Mouse (Mus musculus) Muller cell, postnatal 12 days (primary cell): ENCODE data around the gene Gm26920.
A peak's percentile ranks its signal among the peaks of the same experiment; 100 is the strongest.

Source experiments
- DNase-seq: peaks from one replicate; pipeline ENCODE4 v3.0.0-alpha.2; 2015; ENCODE audit errors: inconsistent ontology term

The Gm26920 gene

DNA sequence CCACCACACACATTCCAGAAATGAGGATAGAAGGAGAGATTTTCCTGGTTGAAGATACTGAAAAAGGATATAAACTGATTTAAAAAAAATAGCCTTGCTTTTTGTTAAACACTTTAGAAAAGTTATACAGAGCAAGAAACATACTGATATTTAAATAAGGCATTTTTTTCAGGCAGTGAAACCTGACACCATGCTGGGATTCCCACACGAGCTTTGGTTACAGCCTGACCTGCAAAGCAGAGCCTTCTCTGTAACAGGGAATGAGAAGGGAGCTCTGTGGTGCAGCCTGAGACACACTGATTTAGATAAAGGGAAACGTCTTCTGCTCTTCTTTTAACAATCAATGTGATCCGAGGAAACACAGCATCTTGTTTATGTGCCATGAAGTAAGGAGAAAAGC, 36.6 kb downstream of the Gm26920 start:
- no peak for DNase-seq

- DNase-seq, result peak; percentile 84
These were observed 39.2 kb downstream of the Gm26920 start, which contains the start of gene Zfp14 for GRCm38 (mm10) chr7:30050882-30051548. Gene Zfp14 (minus strand): TSS chr7:30051380.

- DNase-seq, result no peak
These were observed 42.1 kb downstream of the Gm26920 start for GRCm38 (mm10) chr7:30048126-30048525.

DNA sequence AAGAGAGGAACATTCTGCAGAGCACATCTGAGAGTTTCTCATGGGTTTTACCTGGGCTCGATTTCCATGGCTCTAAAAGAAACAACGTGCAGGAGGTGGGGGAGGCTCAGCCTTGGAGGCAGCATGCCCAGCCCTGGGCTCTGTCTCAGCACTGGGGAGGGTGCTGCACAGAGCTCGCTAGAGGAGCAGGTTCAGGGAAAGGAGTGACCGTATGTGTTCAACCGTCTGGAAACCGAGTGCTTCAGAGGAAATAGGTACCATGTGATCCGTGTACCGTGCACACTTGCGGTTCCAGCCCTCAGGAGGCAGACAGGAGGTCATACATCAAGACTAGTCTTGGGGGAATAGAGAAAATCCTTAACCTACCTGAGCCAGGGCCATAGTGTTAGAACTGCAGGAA, 45.9 kb downstream of the Gm26920 start:
- DNase-seq, result no peak

DNA sequence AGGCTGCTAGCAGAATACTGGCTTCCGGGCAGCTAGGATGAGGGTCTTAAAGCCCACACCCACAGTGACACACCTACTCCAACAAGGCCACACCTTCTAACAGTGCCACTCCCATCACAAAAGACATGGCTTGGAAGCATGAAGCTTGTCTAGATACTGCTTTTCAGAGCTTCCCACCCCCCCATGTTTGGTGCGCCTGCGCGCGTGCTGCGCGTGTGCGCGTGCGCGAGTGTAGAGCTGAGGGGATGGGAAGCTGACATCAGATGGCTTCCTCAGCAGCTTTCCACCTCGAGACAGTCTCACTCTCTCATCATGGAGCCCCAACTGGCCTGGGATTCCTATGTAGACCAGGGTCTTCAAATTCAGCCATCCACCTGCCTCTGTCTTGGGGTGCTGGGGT, 55.9 kb downstream of the Gm26920 start:
- DNase-seq, result no peak

- no peak for DNase-seq
These were observed 58.8 kb downstream of the Gm26920 start for GRCm38 (mm10) chr7:30031379-30031778.

DNA sequence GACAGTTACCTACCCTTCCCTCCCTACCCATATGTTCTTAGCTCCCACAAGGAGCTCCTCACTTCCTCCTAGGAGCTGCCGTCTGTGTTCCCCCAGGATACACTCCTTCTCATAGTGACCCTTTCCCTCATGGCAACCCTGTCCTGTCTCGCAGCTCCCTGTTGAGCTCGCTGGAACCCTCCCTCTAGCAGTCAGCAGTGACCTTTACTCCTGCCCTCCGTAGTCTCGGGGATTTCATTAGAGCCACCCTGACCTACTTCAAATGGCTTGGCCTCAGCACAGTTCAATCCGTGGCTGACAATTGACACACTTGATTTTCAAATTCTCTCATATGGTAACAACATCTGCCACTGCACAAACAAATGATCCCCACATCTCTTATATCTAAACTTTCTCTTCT, 59.5 kb downstream of the Gm26920 start:
- no peak for DNase-seq

- DNase-seq, result no peak
These were observed 61.6 kb downstream of the Gm26920 start for GRCm38 (mm10) chr7:30028572-30028971.

DNA sequence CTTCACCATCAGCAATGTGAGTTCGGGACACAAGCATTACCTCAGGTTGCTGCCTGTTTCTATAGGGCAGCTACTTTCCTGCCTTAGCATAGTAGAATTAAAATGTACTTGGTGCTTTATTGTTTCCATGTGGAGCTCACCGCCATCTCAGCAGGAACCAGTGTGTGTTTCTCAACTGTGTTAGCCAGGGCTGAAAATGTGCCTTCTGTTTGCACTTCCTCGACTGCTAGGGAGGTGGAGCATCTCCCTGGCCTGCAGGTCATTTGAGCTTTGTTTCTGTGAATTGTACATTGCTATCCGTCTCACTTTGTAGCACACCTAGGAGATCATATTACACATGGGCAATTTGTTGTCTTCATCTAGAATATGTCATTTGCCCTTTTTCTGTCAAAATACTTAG, 62.9 kb downstream of the Gm26920 start:
- no peak for DNase-seq

- DNase-seq, result no peak
These were observed 64.9 kb downstream of the Gm26920 start for GRCm38 (mm10) chr7:30025358-30025757.

- DNase-seq, result no peak
These were observed 66.4 kb downstream of the Gm26920 start for GRCm38 (mm10) chr7:30023800-30024199.

- no peak for DNase-seq
These were observed 66.9 kb downstream of the Gm26920 start for GRCm38 (mm10) chr7:30023324-30023723.

DNA sequence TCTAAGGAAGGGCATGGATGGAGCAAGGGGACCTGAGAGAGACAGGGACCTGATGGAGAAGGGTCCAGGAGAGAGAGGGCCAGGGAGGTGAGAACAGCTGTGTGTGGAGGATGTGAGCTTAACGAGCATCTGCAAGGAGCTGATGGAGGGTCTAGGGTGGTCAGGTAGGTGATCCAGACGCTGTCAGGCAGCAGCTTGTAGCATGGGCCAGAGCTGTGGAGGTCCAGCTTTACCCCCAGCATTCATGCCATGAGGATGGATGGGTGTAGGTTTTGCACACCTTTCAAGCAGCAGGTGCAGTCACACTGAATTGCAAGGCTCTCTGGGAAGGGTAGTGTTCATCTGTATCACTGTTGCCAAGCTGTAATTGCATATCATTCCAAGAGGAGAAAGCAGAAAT, 70.7 kb downstream of the Gm26920 start:
- DNase-seq, result no peak

DNA sequence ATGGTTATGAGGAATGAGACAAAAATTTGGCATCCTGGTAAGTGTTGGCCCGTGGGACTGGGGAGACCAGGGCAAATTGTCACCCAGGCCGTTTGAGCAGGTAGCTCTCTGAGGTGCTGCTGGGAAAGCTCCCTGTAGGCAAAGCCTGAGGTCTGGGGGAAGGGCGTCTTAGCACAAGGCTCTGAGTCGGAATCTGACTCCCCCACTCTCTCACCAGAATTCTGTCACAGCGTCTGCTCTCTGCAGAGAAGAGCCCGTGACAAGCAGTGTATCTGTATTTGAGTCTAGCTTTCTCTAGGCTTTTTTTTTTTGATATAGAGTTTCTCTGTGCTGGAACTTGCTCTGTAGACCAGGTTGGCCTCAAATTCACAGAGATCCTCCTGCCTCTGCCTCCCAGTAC, 73.0 kb downstream of the Gm26920 start:
- no peak for DNase-seq

DNA sequence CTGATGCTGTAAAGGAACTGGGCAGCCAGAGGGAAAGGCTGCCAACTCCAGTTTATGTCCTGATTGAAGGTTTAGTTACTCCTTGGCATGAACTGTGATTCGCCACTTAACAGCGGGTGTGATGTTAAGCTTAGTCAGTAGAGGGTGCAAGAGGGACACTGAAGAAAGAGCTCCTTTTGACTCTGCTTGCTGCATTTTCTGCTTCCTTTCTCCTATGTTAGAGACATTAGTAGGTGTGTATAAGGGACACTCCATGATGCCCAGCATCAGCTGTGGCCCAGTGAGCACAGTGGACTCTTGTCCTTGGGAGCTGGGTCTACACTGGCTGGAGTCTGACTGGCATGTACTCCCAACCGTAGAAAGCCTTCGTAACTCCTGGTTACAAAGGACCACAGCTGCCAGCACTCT, 77.2 kb downstream of the Gm26920 start:
- DNase-seq, result peak; percentile 27

- DNase-seq, result peak; percentile 31
These were observed 79.5 kb downstream of the Gm26920 start for GRCm38 (mm10) chr7:30010551-30011195.

DNA sequence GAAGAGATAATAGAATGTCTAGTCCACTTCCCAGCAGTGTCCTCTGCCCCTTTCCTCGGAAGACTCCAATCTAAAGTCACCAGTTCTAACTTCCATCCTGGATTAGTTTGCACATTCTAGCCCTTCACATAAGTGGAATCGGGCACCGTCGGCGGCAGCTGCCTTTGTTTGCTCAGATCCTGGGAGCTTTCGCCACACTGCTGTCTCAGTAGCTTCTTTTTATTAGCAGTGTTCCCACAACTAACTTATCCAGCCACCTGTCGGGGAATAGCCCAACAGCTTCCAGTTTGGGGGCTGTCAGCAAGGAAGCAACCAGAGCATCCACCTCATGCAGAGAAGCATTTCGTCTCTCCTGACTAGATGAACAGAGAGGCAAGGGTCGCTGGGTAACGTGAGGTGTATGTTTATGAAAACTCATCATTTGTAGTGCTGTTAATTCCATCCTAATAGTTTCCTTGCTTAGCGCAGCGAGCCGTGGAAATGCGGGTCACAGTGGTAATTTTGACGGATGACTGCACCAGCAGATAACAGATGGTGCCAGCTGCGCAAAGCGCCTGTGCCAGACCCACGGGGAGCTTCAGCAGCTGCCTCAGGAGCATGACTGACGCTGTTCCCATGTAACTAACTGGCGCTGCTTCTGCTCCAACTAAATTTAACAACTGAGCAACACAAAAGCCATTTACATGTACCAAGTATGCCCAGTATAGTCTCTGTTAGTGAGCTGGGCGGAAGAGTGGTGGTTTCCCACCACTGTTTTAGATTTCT, 80.7 kb downstream of the Gm26920 start:
- DNase-seq, result peak; percentile 89

DNA sequence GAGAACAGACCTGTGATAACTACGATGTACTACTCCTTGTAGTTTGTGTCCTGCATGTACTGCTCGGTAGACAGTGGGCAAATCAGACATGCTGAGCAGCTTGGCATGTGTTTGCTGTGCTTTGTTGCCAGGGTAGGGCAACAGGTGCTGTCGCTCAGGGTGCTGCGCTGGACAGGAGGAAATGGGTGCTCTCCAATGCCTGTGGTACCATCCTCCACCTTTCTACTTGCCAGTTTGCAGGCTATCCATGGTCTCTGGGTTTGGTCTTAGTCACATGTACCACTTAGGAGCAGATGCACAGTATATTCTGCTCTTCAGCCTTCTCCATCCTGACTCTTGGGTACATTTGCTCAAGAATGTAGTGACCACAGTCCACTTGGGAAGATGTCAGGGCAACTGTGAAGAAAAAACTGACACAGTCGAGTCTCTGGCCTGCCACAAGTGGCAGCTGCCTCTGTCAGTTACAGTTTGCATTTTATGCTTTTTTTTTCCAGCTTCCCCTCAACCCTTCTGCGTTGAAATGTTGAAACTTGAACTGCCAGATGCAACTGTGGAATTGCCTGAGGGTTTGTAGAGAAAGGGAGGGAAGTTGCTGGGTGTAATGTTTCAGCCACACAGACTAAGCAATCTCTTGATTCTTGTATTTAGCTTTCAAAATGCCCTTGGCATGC, 82.1 kb downstream of the Gm26920 start:
- peak; percentile 49 for DNase-seq

- DNase-seq, result no peak
These were observed 82.6 kb downstream of the Gm26920 start for GRCm38 (mm10) chr7:30007601-30008000.
